Mouse (Mus musculus) brain, embryonic 14.5 days (tissue): ENCODE data around the gene Ribc2. TPM values are rescaled to one million over a fixed set of nuclear protein-coding genes. Genes with fewer than 3 reads are reported as not detected.

Experiments used
- DNase-seq: peaks from one replicate; pipeline ENCODE4 v3.0.0-alpha.2; 2011; ENCODE audit warnings: low read depth
- CTCF ChIP-seq: fragments of 200-500 bp; IDR thresholded peaks from 2 replicates; pipeline ENCODE4 v1.5.1; 2012; ENCODE audit warnings: inconsistent platforms, mild to moderate bottlenecking, moderate library complexity, borderline replicate concordance; ENCODE audit not compliant: insufficient read depth, insufficient read length; ENCODE audit errors: extremely low read depth
- POLR2A ChIP-seq: fragments of 200-500 bp; IDR thresholded peaks from 2 replicates; pipeline ENCODE4 v1.6.1; 2012; ENCODE audit warnings: mild to moderate bottlenecking, inconsistent platforms, borderline replicate concordance; ENCODE audit not compliant: poor library complexity, insufficient read depth, insufficient read length, severe bottlenecking; ENCODE audit errors: extremely low read depth
- polyA plus RNA-seq: library from polyadenylated mRNA; depleted of rRNA; stranded (reverse); fragments of >200 nt; gene quantifications from 2 replicates; pipeline ENCODE4 v1.2.3, GENCODE M21; 2012; rRNA removed

The Ribc2 gene
- polyA plus RNA-seq = 0.47 and 0.59 TPM in 2 replicates

- TF ChIP-seq CTCF = no peak
- TF ChIP-seq POLR2A = no peak
Observed at GRCm38 (mm10) chr15:85131275-85132192, at the start of gene Ribc2, which contains the start of gene Smc1b. TSS of gene Ribc2 (plus strand) at chr15:85132078. TSS of gene Smc1b (minus strand) at chr15:85131964.

GRCm38 (mm10) chr15:85085641-85086040, 46.2 kb upstream of the Ribc2 start:
- TF ChIP-seq POLR2A (no peak), CTCF (no peak)
- peak; percentile 53 for DNase-seq

More at GRCm38 (mm10) chr15:85131275-85132192, at the start of gene Ribc2, which contains the start of gene Smc1b:
- DNase-seq = peak; percentile 93

- no peak for DNase-seq
- TF ChIP-seq POLR2A (no peak), CTCF (no peak)
Observed at GRCm38 (mm10) chr15:85132193-85132520, 279 bp downstream of the Ribc2 start.

GRCm38 (mm10) chr15:85135143-85135542, 3.3 kb downstream of the Ribc2 start:
- TF ChIP-seq CTCF (no peak), POLR2A (no peak)
- peak; percentile 6 for DNase-seq

GRCm38 (mm10) chr15:85141290-85141689, 9.4 kb downstream of the Ribc2 start:
- no peak for DNase-seq
- TF ChIP-seq CTCF (no peak), POLR2A (no peak)

- DNase-seq = no peak
- TF ChIP-seq POLR2A (no peak), CTCF (no peak)
Observed at GRCm38 (mm10) chr15:85142441-85142840, 10.6 kb downstream of the Ribc2 start.

GRCm38 (mm10) chr15:85143161-85143560, 11.3 kb downstream of the Ribc2 start:
- DNase-seq = no peak
- TF ChIP-seq POLR2A = no peak
- TF ChIP-seq CTCF = no peak

GRCm38 (mm10) chr15:85143747-85144146, 11.9 kb downstream of the Ribc2 start:
- DNase-seq = no peak
- TF ChIP-seq CTCF = peak; percentile 4; the same call in 1 of the 2 replicates
- TF ChIP-seq POLR2A = no peak

- DNase-seq = no peak
- no peak for TF ChIP-seq POLR2A
Observed at GRCm38 (mm10) chr15:85144249-85144648, 12.4 kb downstream of the Ribc2 start.

- TF ChIP-seq CTCF = peak; percentile 99
- TF ChIP-seq POLR2A = no peak
- DNase-seq = peak; percentile 86
Observed at GRCm38 (mm10) chr15:85151433-85151918, 19.6 kb downstream of the Ribc2 start.

GRCm38 (mm10) chr15:85152577-85152976, 20.7 kb downstream of the Ribc2 start:
- DNase-seq = no peak

More at GRCm38 (mm10) chr15:85152577-85152976, 20.7 kb downstream of the Ribc2 start:
- TF ChIP-seq POLR2A (no peak), CTCF (no peak)
